Mouse (Mus musculus): ENCODE data around the gene Ubap2.

The Ubap2 gene

GRCm38 (mm10) chr4:41158251-41158650, 116.7 kb downstream of the Ubap2 start:
- no peak for DNase-seq

GRCm38 (mm10) chr4:41156961-41157360, 118.0 kb downstream of the Ubap2 start:
- no peak for DNase-seq

GRCm38 (mm10) chr4:41153146-41153545, 121.8 kb downstream of the Ubap2 start:
- no peak for DNase-seq

GRCm38 (mm10) chr4:41151186-41151585, 123.8 kb downstream of the Ubap2 start:
- no peak for DNase-seq

- no peak for DNase-seq
These were observed 125.1 kb downstream of the Ubap2 start for GRCm38 (mm10) chr4:41149891-41150290.

All from thymus, postnatal 25 days (tissue).